Mouse (Mus musculus) heart, embryonic 10.5 days (tissue): Measurements from ENCODE around the gene Slc35c2. TPM values are rescaled to one million over a fixed set of nuclear protein-coding genes. Genes with fewer than 3 reads are reported as not detected.
A peak's percentile ranks its signal among the peaks of the same experiment; 100 is the strongest.

Source experiments
- DNase-seq: peaks from one replicate; pipeline ENCODE4 v3.0.0-alpha.2; 2017; ENCODE audit warnings: low spot score
- H3K27ac ChIP-seq: fragments of 300-500 bp; sonication (generic); 2 replicates; pipeline ENCODE4 v1.5.1; 2016; ENCODE audit warnings: mild to moderate bottlenecking
- H3K27me3 ChIP-seq: fragments of 300-500 bp; sonication (generic); 2 replicates; pipeline ENCODE4 v1.6.1; 2016; ENCODE audit warnings: mild to moderate bottlenecking; ENCODE audit not compliant: poor library complexity, insufficient read depth, severe bottlenecking
- H3K36me3 ChIP-seq: fragments of 300-500 bp; sonication (generic); 2 replicates; pipeline ENCODE4 v1.6.1; 2016; ENCODE audit warnings: mild to moderate bottlenecking, moderate library complexity
- H3K4me1 ChIP-seq: fragments of 300-500 bp; sonication (generic); 2 replicates; pipeline ENCODE4 v1.6.1; 2016; ENCODE audit warnings: mild to moderate bottlenecking
- H3K4me3 ChIP-seq: fragments of 300-500 bp; sonication (generic); 2 replicates; pipeline ENCODE4 v1.5.1; 2016; ENCODE audit warnings: mild to moderate bottlenecking, moderate library complexity
- H3K9me3 ChIP-seq: fragments of 300-500 bp; sonication (generic); 2 replicates; pipeline ENCODE4 v1.6.1; 2016; ENCODE audit warnings: mild to moderate bottlenecking, moderate library complexity
- WGBS: fragments of 180-500 bp; shearing (Covaris S2); methylation state at CpG from one replicate; pipeline ENCODE4 v1.1.7; 2016; 5-methylcytosine and 5-hydroxymethylcytosine counted together
- polyA plus RNA-seq: library from polyadenylated mRNA; unstranded; fragments of >200 nt; fragmentation: Nextera tagmentation; extraction: Ambion mirVana; gene quantifications from 2 replicates; pipeline ENCODE4 v1.2.1, GENCODE M21; 2016

The Slc35c2 gene
- polyA plus RNA-seq, 1 experiment from 2014 or later, result 57.3 TPM

GRCm38 (mm10) chr2:165283644-165284043 is 4.0 kb downstream of the Slc35c2 start:
- H3K9me3 ChIP-seq, result no peaks in the 10 kb centered on the region
- WGBS, result 86% methylated on average over 3 of the region's 3 CpGs

GRCm38 (mm10) chr2:165281779-165282311 is 5.8 kb downstream of the Slc35c2 start:
- no peaks in the 10 kb centered on the region for H3K9me3 ChIP-seq

More at GRCm38 (mm10) chr2:165283644-165284043, 4.0 kb downstream of the Slc35c2 start:
- Histone ChIP-seq H3K27ac (no peak overlapping the region), H3K4me1 (peaks cover 38% of the 10 kb centered on the region), H3K27me3 (no peaks in the 10 kb centered on the region), H3K36me3 (peaks cover 34% of the 10 kb centered on the region), H3K4me3 (no peak overlapping the region)
- DNase-seq, result no peak

GRCm38 (mm10) chr2:165279351-165279750 is 8.3 kb downstream of the Slc35c2 start:
- Histone ChIP-seq H3K27ac (no peak overlapping the region), H3K4me1 (peaks cover 16% of the 10 kb centered on the region), H3K4me3 (no peak overlapping the region), H3K27me3 (peaks cover 15% of the 10 kb centered on the region; the same call in 1 of the 2 replicates), H3K36me3 (peaks cover 55% of the 10 kb centered on the region), H3K9me3 (no peaks in the 10 kb centered on the region)
- WGBS, result 56% methylated on average over 10 of the region's 10 CpGs
- DNase-seq, result no peak

More at GRCm38 (mm10) chr2:165281779-165282311, 5.8 kb downstream of the Slc35c2 start:
- DNase-seq, result no peak
- Histone ChIP-seq H3K27ac (no peak overlapping the region), H3K36me3 (peaks cover 50% of the 10 kb centered on the region), H3K27me3 (no peaks in the 10 kb centered on the region), H3K4me3 (no peak overlapping the region), H3K4me1 (peaks cover 20% of the 10 kb centered on the region)
- WGBS, result 73% methylated on average over 3 of the region's 6 CpGs

GRCm38 (mm10) chr2:165277188-165277740 is 10.4 kb downstream of the Slc35c2 start:
- peaks cover 20% of the 10 kb centered on the region for H3K4me1 ChIP-seq
- WGBS, result 80% methylated on average over 5 of the region's 5 CpGs
- H3K36me3 ChIP-seq, result peaks cover 45% of the 10 kb centered on the region
- DNase-seq, result no peak
- peaks cover 25% of the 10 kb centered on the region; the same call in 1 of the 2 replicates for H3K27me3 ChIP-seq
- H3K27ac ChIP-seq, result no peak overlapping the region
- no peaks in the 10 kb centered on the region for H3K9me3 ChIP-seq
- H3K4me3 ChIP-seq, result no peak overlapping the region

DNA sequence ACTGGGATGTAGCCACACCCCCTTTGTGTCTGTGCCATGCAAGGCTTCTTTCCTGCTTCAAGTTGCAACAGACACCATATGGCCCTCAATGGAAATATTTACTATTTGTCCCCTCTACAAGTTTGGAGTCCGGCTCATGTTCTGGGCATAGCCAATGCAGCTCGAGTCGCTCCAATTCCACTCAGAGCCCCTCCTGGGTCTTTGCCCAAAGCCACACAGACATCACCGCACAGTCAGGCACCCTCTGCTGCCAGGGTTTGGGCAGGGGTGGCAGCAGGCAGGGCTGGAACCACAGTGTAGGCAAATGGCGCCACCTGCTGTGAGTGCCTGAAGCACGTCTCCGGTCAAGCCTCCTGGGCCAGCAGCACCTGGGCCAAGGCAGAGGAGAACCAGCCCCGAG is 11.8 kb downstream of the Slc35c2 start:
- Histone ChIP-seq H3K4me1 (peaks cover 26% of the 10 kb centered on the region), H3K27me3 (peaks cover 25% of the 10 kb centered on the region; the same call in 1 of the 2 replicates), H3K9me3 (no peaks in the 10 kb centered on the region), H3K4me3 (no peak overlapping the region), H3K36me3 (peaks cover 31% of the 10 kb centered on the region), H3K27ac (no peak overlapping the region)
- DNase-seq, result peak; percentile 82
- 31% methylated on average over 8 of the region's 8 CpGs for WGBS

DNA sequence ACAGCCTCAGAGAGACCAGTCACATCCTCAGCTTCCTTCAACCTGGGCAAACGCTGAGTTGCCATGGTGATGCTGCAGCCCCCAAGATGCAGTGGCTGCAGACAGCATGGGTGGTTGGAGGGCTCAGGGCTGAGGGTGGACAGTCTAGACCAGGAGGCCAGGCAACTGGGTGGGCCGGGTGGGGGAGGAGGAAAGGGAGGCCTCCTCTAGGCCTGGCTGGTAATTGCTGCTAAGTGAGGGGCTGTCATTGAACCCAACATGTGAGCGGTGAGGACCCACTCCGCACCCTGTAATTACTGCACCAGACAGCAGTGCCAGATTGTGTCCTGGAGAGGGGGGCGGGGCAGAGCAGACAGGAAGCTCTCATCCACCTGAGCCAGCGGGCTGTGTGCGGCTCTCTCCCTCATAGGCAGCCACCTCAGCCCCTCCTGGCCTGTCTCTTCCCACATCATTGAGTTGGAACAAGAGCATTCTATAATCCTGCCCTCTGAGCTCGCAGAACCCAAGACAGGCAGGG is 12.5 kb downstream of the Slc35c2 start:
- Histone ChIP-seq H3K4me1 (peaks cover 33% of the 10 kb centered on the region), H3K9me3 (no peaks in the 10 kb centered on the region), H3K27ac (no peak overlapping the region), H3K27me3 (peaks cover 25% of the 10 kb centered on the region; the same call in 1 of the 2 replicates), H3K4me3 (no peak overlapping the region), H3K36me3 (peaks cover 24% of the 10 kb centered on the region)
- 58% methylated on average over 8 of the region's 8 CpGs for WGBS
- DNase-seq, result no peak

DNA sequence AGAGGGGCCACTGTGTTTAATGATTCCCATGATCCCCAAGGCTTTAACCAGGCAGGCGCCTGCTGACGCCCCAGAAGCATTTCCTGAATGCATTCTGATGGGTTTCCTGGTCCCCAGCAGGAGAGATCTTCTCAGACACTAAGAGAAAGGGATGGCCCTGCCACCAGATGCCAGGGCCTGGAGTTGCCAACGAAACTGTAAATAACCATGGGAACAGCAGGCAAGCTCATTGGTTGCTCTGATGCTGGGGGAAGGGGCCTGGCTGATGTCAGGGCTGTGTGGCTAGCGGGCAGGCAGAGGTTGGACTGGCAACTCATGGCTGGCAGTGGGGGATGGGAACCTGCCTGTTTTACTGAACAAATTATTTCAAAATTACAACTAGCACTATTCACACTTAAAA is 14.1 kb downstream of the Slc35c2 start:
- H3K27ac ChIP-seq, result no peak overlapping the region
- H3K4me3 ChIP-seq, result no peak overlapping the region
- DNase-seq, result no peak
- 46% methylated on average over 4 of the region's 4 CpGs for WGBS
- H3K36me3 ChIP-seq, result peaks cover 21% of the 10 kb centered on the region
- peaks cover 33% of the 10 kb centered on the region for H3K4me1 ChIP-seq
- H3K27me3 ChIP-seq, result peaks cover 32% of the 10 kb centered on the region; the same call in 1 of the 2 replicates
- no peaks in the 10 kb centered on the region for H3K9me3 ChIP-seq

DNA sequence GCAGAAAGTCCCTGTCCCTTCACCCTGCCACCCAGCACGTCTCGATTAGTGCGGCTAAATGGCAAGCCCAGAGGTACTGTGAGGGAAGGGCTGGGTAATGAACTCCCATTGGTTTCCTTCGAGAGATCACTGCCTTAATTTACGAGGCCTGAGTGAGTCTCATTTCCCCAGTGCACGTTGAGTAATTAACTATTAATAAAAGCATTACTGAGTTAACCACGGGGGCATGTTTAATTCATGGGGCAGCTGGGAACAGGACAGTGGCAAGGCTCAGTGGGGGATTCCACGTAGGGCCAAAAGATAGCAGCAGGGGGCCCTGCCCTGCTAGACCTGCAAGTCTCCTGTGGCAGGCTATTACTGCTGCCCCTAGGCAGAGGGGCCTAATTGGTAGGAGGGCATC is 16.3 kb downstream of the Slc35c2 start:
- DNase-seq, result no peak
- Histone ChIP-seq H3K27ac (peak overlapping the region; percentile 72; the same call in 1 of the 2 replicates), H3K4me1 (peaks cover 33% of the 10 kb centered on the region), H3K36me3 (no peaks in the 10 kb centered on the region), H3K27me3 (peaks cover 47% of the 10 kb centered on the region; the same call in 1 of the 2 replicates), H3K9me3 (no peaks in the 10 kb centered on the region), H3K4me3 (peak overlapping the region; percentile 27)
- WGBS, result 13% methylated on average over 8 of the region's 8 CpGs

DNA sequence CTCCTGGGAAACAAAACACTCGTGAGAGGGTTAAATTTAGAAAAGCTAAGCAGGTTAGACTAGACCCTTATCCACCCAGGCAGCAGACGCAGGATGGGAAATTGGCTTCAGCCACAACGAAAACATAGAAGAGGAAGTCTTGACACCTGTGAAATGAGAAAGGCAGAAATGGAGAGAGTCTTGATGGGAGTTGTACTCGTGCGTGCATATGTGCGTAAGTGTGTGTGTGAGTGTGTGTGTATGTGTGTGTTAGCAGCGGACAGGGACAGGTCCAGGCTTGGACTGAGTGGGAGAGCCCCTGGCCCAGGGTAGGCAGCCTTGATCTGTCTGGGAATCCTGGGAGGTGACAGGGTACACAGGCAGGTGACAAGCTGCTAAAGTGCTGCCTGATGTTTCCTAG is 16.8 kb downstream of the Slc35c2 start:
- 42% methylated on average over 7 of the region's 7 CpGs for whole genome bisulfite sequencing
- Histone ChIP-seq H3K27me3 (peaks cover 52% of the 10 kb centered on the region; the same call in 1 of the 2 replicates), H3K27ac (peak overlapping the region; percentile 72; the same call in 1 of the 2 replicates), H3K4me3 (peak overlapping the region; percentile 27), H3K9me3 (no peaks in the 10 kb centered on the region), H3K36me3 (no peaks in the 10 kb centered on the region), H3K4me1 (peaks cover 33% of the 10 kb centered on the region)
- no peak for DNase-seq

- Histone ChIP-seq H3K4me3 (no peak overlapping the region), H3K36me3 (no peaks in the 10 kb centered on the region), H3K9me3 (no peaks in the 10 kb centered on the region), H3K27me3 (peaks cover 61% of the 10 kb centered on the region), H3K27ac (no peak overlapping the region), H3K4me1 (peaks cover 18% of the 10 kb centered on the region)
- 29% methylated on average over 12 of the region's 12 CpGs for whole genome bisulfite sequencing
- DNase-seq, result no peak
Measured at GRCm38 (mm10) chr2:165266739-165267138, 20.9 kb downstream of the Slc35c2 start.

DNA sequence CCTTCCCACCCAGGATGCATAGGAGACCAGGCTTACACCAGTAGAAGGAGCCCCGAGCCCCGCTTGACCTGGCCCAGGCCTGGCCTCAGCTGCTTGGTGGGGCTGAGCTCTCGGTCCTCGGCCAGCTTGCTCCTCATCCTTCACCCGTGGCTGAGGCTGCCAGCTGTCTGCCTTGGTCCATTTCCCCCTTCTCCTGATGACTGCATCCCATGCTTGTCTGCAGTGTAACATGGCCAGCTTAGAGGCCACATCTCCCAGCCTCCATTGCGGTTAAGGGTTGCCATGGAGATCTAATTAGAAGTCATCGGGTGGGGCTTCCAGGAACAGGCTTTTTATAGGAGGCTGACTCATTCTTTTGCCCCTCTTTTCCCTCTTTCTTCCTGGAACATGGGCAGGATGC is 23.8 kb downstream of the Slc35c2 start:
- WGBS, result 62% methylated on average over 7 of the region's 7 CpGs
- DNase-seq, result no peak
- Histone ChIP-seq H3K27ac (no peak overlapping the region), H3K9me3 (no peaks in the 10 kb centered on the region), H3K36me3 (no peaks in the 10 kb centered on the region), H3K4me1 (peaks cover 4% of the 10 kb centered on the region; the same call in 1 of the 2 replicates), H3K4me3 (no peak overlapping the region), H3K27me3 (peaks cover 82% of the 10 kb centered on the region)

DNA sequence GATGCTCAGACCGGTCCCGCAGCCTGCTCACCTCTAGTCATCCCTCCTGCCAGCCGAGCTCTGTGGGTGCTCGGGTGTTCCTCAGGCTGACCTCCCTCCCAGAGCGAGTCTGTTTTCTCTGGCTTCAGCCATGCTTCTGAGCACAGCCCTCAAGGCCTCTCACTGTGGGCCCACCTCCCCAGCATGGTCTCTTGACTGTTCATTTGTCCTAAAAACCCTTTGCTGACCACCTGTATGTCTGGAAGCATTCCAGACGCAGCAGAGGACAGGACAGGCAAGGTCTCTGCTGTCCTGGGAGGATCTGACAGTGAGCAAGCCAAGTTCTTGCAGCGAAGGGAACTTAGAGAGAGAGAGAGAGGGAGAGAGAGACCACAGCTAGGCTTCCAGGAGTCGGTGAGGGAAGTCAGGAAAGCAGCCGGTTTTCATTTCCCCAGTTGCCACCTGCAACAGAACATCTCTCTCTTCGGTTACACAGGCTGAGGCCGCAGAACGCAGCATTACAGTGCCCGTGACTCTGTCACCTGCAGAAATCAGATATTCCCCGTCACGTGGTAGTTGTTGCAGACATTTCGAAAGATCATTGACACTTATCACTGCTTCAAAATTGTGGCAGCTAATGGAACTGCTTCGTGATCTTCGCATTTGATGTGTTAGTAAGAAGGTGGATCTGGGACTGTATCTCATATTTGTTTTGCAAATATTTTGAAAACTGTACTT is 25.2 kb downstream of the Slc35c2 start:
- 56% methylated on average over 18 of the region's 18 CpGs for WGBS
- Histone ChIP-seq H3K27ac (no peak overlapping the region), H3K9me3 (no peaks in the 10 kb centered on the region), H3K27me3 (peaks cover 87% of the 10 kb centered on the region), H3K36me3 (no peaks in the 10 kb centered on the region), H3K4me1 (peaks cover 4% of the 10 kb centered on the region; the same call in 1 of the 2 replicates), H3K4me3 (no peak overlapping the region)
- DNase-seq, result no peak

DNA sequence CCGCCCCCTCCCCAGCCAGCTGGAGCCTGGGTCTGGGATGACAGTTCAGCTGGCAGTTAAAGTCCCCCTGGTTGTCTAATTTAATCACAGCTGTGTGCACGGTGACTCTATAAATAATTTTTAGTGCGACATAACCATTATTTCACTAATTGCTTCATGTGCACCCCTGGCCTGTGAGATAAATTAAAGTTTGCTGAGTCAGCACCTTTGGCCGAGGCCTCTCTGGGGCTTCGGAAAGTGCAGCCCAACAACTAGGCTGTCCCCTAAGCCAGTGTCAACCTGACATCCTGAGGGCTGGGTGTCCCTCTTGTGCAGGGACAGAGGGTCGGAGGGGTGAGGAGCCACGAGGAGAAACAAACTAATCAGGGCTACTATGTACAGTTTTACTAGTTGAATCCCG is 27.8 kb downstream of the Slc35c2 start:
- Histone ChIP-seq H3K9me3 (no peaks in the 10 kb centered on the region), H3K4me3 (no peak overlapping the region), H3K27me3 (peaks cover 91% of the 10 kb centered on the region), H3K4me1 (peaks cover 4% of the 10 kb centered on the region; the same call in 1 of the 2 replicates), H3K27ac (no peak overlapping the region), H3K36me3 (no peaks in the 10 kb centered on the region)
- no peak for DNase-seq
- WGBS, result 74% methylated on average over 8 of the region's 8 CpGs
